Mouse (Mus musculus): ENCODE results near the gene Ttyh3. TPM values are rescaled to one million over a fixed set of nuclear protein-coding genes. Genes with fewer than 3 reads are reported as not detected.
A peak's percentile ranks its signal among the peaks of the same experiment; 100 is the strongest.

Ttyh3 gene
- total RNA-seq, 2 experiments from 2014 or later: 6.1 to 7.8 TPM

DNA sequence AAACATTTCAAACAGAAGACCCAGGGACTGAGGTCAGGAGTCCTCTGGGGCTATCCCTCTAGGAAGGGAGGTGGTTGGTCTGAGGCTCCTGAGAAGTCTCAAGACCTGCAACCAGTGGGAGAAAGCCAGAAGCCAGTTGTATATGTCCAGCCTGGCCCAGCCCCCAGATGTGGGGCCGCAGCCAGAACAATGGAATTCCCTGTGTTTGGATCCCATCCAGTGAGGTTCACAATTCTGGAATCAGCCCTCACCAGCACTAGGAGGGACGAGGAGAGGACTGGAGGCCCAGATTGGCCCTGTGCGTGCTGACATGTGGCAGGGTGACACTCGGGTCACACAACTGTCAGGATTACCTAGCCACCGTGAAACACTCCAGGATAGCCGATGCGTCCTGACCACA lies 3.8 kb upstream of the Ttyh3 start:
- no peak for DNase-seq

DNA sequence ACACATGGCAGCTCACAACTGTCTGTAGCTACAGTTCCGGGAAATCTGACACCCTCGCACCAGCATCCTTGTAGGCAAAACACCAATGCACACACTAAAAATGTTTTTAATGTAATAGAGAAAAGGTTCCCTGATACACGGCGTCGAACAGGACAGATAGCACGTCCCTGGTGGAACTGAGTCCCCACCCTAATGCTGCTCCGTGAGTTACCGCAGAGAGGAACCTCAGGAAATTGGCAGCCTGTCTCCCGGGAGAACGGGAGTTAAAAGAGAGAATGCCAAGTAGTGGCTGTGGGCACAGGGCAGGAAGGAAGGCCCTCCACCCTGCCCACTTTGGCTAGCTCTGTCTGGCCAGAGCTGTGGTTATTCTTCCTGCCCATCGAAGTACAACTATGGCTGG lies 2.4 kb upstream of the Ttyh3 start:
- DNase-seq: no peak

DNA sequence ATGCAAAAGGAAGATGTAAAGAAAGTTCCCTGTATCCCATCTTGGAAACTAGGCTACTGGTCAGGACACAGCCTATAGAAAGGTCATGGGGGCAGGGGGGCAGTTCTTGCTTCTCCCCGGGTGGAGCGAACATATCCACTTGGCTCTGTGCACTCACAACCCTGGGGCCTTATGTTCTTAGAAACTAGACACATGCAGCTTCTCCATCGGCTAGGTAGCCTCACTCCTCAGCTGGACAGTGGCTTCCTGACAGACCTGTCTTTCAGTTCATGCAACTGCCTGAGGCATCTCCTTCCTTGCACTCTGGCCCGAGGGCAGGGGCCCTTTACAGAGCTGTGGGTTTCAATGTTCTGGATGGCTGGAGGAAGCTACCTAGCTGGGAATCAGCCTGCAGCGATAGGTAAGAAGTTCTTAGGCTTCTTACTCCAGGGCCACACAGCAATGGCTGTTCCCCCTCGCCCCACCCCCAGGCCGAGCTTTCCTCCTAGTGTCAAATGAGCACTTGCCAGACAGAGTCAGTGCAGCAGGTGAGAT lies 1.1 kb upstream of the Ttyh3 start:
- DNase-seq: no peak

DNA sequence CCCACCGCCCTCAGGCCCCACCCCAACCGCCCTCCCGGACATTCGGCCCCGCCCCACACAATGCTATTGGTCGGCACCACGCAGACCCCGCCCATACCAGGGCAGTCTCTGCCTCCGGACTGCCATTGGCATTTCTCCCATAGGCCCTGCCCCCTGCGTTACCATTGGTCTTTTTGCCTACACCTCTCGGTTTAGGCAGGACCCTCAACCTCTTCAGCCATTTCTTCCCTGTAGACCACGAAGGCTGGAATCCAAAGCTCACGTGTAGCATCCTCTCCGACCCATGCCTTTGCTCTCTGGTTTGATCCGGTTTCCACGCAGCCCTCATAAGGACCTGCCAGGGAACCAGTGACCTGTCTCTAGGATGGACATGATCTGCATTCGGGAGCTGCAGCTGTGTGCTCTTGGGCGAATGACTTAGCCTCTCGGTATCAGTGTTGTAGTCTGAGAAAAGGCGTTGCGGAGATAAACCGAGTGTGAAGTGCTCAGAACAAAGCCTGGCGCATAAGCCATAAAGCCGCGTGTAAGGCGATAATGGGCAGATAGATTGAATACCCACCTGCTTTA lies 353 bp upstream of the Ttyh3 start:
- peak; percentile 98 for DNase-seq

DNA sequence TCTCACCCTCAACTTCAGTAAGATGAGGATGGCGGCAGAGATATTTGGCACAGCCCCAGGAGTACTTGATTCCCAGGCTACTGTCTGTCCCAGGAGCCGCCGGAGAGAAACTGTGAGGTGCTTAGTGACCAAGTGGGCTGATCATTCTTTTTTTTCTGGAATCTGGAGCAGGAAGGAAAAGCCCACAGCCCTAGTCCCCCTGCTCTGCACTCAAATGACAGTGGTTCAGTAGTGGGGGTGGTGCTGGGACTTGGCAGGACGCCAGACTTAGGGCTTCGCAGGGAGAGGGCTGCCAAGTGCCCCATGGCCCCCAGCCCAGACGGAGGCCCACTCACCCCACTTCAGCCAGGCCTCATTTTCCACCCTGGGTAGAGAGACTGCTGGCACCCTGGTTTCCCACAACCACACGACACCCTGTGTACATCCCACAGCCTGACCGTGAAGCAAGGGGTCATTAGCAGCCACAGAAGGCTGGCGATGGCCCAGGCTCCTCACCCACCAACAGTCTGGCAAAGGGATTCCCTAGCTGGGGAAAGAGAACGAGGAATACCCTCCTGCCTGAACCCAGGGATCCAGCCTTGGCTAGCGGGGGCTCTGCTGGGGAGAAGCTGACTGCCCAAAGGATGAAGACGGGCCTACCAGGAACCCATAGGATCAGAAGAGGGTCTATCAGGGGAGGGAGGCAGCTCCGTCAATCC lies 861 bp downstream of the Ttyh3 start:
- DNase-seq: no peak

DNA sequence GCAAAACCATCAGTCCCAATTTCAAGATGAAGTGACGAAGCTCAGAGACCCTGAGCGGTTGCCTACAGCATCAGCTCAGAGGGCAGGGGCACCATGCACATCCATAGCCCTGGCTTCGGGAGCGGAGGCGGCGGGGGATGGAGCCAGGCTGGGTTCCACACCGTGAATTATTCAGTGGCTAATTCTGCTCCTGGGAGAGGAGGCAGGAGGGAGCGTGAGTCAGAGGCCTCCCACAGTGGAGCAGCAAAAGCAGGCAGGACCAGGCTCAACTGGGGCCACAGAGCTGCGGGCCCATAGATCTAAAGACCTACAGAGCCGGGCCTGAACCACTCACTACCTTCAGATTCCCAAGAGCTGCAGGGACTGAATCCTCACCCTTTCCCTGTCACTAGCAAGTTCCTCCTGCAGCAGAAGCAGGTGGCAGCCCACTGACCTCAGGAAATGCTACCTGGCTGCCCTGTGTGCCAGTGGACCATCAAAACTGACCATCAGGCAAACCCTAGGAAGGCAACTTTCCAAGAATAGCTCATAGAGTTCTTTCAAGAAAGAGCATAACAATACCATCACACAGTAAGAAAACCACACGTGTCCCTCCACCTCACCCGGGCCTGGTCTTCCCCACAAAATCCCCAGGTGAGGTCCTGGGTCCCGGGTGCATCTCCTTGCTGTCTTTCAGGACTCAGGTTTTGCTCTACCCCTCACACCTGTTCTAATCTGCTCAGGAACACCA lies 1.6 kb downstream of the Ttyh3 start:
- no peak for DNase-seq

DNA sequence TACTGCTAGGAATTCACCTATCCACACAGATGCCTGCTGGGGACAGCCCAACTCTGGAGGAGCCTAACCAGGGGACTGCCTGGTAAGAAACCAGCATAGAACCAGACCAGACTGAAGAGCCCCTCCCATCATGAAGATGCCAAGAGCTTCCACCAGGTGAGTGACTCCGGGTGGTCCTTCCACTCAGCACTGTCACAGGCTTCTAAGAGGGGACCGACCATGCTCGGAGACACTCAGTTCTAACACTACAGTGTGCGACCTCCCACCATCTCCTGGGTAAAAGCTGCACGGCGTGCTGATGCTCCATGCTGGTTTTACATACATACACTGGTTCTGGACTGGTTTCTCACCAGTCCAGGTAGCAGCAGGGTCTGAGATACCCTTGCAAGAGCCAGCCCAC lies 2.7 kb downstream of the Ttyh3 start:
- DNase-seq: no peak

DNA sequence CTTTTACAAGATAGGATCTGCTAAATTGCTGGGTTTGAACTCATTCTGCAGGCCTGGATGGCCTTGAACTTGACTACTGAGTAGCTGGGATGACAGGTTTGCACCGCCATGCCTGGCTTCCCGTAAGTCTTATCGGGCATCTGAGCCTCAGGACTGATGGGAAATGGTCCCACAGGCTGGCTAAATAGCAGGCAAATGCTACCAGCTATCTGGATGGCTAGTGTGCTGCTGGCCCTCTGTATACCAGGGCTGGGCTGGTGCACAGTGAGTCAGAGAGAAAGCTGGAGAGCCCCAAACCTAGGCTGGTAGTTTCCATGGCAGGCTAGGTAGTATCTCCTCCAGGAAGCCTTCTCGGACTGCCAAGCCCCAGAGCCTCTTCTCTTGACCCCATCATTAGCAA lies 3.4 kb downstream of the Ttyh3 start:
- DNase-seq: no peak

DNA sequence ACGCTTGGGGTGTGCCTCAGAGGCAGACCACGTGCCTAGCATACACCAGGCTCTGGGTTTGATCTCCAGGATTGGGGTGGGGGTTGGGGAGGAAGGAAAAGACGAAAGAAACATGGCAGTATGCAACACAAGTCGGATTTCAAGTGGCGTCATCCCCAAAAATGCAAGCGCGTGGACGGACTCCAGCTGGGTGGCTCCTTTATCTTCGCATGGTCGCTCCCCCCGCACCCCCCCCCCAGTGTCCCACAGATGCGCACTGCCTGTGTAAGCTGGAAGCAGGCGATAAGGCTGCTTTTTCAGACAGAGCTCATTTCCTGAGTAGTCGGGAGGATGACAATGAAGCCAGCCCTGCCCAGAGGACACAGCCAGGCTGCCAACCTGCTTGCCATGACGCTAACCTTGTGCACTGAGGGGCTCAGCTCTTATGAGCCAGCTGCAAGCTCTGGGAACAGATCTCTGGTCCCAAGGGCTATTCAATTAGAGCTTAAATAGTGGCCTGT lies 4.1 kb downstream of the Ttyh3 start:
- no peak for DNase-seq

DNA sequence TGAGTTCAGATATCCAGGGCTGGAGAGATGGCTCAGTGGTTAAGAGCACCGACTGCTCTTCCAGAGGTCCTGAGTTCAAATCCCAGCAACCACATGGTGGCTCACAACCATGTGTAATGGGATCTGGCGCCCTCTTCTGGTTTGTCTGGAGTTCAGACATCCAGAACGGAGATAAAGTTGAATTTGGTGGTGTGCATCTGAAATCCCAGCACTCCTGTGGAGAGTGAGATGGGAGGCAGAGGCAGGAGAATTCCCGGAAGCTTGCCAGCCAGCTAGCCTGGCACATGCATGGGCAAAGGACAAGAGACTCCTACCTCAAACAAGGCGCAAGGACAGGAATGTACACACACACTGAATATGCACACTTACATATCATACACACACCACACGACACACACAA lies 4.6 kb downstream of the Ttyh3 start:
- no peak for DNase-seq

DNA sequence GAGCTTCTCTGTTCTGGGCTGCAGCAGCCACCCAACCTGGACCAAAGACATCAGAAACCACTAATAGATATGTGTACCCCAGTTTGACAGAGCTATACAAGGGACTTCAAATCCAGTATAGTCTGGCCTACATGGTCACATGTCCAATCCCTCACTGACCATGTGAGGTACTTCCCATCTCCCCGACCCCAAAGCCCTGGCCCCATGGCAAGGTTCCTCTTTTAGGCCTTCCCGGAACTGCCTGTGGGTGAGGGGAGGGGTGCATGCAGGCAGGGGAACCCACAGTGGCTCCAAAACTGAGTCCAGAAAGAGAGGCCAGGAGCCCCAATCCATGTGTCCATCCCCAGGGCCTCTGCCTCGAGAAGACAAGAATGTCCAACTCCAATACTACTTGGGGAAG lies 6.8 kb downstream of the Ttyh3 start:
- DNase-seq: peak; percentile 52

DNA sequence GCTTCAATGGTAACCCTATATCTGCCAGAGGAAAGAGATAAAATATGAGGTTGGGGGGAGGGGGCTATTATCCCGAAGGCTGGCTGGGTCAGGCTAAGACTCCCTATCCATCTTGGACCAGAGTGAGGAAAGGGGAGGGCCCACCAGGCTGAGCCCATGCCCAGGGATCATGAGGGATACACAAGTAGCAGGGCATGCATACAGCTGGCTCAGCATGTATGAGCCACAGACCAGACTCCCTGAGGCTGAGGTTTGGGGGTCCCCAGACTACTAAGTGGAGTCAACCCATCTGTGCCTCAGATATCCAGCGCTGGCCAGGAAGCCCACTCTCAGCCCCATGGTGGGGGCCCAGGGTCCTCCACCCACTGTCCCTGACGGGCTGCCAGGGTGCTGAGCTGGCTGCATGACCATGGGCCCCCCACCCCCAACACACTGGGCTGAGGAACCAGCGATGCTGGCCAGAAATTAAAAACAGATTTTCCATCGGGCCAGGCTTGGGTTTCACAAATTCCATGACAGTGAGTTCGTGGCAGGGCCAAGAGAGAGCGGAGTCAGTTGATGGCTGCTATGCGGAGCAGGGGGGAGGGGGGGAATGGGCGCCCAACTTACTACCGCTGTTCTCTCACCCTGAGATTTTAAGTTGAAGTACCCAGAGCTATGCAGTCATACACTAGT lies 7.4 kb downstream of the Ttyh3 start:
- DNase-seq: peak; percentile 57

DNA sequence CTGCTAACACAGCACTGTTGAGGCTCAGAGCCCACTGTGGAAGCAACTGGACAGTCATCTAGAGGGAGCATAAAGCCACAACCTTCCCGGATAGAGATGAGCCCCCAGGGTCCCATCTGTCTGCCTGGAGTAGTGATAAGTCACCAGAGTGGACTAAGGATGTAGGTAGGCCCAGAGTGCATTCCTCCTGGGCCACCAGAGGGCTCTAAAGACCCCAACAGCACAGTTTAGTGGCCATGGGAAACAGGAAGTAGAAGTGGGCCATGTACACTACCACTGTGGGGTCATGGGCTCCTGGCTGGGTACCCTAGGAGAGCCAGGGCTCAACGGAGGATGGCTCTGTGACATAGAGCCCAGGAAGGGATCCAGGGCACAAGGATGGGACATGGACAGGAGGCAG lies 8.0 kb downstream of the Ttyh3 start:
- no peak for DNase-seq

DNA sequence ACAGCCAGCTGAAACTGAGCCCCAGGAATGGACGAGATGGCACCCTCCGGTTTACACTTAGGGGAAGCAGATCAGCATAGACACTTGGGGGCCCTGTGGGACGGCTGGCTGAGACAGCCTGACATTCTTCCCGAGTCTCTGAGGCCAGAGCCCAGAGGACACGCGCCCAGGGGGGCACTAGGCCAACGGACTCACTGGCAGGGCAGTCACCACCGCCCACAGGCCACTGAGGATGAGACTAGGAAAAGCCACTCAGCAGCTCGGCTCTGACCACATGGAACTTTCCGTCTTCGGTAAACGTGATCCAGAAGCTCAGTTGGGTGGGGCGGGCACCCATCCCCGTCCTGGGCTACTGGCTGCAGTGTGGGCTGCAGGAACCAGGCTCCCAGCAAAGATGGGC lies 9.0 kb downstream of the Ttyh3 start:
- DNase-seq: peak; percentile 84

DNA sequence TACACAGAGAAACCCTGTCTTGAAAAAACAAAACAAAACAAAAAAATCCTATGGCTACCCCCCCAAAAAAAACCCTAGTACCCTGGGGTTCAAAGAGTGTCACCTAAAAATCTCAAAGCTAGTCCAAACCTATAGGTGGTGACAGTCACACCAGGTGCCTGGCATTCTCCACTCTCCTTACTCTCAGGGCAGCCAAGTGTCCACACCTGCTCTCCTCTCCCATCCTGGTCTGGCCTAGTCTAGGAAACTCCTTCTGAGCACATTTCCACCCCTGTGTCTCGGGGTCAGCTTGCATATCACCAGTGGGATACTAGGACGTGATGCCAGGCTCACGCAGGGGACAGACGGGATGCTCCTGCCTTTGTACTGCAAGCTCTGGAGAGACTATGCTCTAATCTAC lies 9.5 kb downstream of the Ttyh3 start:
- no peak for DNase-seq

DNA sequence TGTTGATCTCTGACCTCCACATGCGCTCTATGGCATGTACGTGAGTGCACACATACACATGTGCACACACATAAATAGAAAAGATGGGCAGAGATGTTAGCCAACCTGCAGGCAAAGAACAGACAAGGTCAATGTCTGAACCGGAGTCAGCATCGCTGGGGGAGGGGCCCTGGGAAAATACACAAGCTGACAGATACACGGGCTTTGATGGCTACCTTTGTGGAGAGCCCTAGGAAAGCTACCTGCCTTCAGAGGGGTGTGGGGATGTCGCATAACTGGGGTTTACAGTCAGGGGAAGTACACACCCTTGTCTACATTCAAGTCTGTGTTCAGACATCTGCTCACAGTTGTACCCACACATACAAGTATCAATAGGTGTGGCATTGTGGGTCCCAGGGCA lies 10.3 kb downstream of the Ttyh3 start:
- DNase-seq: no peak

DNA sequence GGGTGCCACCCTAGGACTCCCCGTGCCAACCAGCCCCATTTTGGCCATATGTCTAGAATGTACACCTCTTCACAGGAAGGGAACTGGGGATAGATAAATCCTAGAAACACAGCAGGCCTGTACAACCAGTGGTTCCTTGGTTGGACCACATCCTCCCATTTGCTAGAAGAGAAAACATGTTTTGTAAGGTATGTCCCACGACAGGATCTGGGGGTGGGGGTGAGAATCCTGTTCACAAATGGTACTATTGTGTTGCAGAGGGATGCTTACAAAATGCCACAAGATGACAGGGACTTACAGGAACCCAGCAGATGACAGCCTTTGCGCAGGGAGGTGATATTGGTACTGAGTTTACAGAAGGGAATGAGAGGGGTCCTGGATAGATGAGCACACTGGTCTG lies 10.8 kb downstream of the Ttyh3 start:
- DNase-seq: no peak

DNA sequence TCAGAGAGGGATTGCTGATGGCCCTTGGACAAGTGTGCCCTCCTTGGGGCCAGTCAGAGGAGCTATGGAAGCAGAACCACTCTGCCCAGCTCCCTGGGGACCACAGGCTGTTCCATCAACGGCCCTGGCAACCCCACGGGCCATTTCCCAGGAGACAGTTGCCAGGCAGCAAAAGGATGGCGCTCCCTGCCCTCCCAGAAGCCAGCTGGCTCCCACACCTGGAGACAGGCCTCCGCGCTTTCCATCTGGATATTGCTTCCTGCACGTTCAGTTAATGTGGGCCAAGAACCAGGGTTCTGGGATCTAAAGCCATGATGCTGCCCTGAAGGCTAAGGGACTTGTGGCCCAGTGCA lies 11.8 kb downstream of the Ttyh3 start:
- DNase-seq: no peak

DNA sequence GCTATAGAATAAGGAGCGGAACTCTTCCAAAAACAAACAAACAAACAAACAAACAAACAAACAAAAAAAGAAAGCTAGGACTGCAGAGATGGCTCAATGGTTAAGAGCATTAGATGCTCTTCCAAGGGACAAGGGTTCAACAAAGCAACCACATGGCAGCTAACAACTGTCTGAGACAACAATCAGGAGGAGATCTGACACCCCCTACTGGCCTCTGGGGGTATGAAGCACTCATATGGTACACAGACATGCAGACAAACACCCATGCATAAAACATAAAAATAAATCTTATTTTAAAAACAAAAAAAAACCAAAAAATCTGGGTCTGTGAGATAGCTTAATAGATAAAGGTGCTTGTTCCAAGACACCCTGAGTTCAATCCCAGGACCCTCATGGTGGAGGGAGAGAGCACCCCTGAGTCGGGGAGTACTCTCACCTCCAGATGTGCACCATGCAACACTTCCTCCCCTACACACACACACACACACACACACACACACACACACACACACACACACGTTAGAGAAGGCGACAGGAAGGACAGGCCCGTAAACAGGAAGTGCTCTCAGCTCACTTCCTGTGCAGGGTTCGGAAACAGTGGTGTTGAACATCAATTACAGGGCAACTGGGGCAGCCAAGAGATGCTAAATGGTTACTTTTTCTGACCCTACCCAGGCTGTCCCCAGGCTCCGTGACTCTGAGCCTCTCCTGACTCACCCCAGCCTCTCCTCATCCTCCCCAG lies 12.3 kb downstream of the Ttyh3 start:
- no peak for DNase-seq

DNA sequence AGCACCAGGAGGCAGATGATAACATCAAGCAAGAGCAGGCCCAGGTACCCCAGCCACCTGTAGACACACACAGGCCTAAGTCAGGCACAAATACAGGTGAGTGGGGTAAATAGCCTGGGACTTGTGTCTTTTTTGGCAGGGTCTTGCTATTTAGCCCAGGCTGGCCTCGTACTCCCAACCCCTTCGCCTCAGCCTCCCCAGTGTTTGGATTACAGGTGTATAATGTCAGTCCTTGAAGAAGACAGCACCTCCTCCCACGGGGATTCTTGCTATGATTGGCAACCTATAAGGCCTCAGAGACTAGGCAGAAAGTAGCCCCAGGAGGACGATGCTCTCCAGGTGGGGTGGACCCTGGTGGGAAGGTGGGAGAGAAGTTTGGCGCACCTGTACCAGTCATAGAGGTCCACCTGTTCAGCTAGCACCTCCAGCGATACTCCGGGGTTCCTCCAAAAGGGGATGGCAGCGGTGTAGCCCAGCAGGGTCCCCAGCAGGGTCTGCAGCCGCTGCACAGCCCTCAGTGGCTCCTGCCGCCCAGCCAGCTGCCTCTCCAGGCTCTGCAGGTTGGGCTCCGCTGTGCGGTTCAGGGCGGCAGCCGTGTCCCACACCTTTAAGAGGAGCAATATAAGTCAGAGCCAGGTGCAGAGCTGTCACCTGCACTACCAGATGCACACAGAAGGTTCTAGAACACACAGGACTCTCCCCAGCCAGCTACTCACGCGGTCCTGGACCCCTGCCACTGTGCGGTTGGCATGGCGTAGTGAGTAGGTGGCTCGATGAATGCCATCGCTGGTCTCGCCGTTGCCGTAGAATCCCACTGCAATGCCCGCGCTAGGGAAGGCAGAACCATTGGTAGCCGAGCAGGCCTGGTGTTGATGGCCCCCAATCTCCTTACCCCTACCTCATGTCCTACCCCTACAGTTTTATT lies 13.8 kb downstream of the Ttyh3 start:
- no peak for DNase-seq

DNA sequence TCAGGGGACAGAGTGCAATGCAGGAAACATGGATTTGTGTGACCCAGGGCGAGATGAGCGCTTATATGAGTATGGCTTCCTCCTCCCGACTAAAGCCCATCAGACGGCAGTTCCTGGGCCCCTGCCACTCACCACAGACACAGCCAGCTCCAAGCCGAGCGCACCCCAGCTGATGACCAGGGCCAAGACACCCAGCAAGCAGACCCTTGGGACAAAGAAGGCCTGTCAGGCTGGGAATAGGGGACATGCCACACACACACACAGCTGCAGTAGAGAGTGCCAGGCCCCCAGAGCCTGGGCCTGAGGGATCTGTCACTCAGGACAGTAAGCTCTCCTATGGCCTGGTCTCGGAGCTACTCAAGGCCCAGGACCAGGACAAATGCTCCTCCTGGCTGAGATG lies 15.4 kb downstream of the Ttyh3 start:
- no peak for DNase-seq

All from gastrocnemius, postnatal 25 days (tissue).